Mouse (Mus musculus): ENCODE measurements around the gene Prkaca.
"Not testable (repeated sequence)": the region's sequence is repeated elsewhere in the genome, so short reads cannot be mapped to it uniquely, and the experiment has no call there.

The Prkaca gene

DNA sequence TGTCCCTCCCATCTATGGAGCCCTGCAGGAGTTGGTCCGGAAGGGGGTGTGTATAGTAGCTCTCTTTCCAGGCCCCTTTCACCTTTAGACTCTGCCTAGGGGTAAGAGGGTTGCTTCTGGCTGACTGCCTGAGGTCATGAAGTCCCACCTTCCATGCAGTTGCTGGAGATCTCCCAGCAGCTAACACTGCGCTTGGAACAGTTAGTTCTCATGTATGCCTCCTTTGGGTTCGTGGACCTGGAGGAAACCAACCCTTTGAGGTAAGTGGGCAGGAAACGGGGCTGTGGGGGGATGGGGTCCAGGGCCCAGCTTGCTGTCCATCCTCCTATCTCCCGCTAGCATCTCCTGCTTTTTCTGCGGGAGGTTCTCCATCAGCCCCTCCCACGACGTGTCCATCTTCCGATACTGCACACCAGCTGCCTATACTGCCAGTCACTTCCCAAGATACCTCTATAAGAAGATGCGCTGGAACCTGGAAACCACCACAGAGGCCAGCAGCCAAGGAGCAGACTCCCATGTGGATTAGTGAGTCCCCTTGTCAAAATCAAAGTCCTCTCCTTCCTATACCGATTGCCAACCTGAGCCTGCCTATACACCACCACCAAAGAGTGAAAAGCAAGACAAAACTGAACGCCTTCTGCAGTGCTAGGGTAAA lies 30.3 kb downstream of the Prkaca start:
- DNase-seq (ENCODE audit: low spot score) = no peak

DNA sequence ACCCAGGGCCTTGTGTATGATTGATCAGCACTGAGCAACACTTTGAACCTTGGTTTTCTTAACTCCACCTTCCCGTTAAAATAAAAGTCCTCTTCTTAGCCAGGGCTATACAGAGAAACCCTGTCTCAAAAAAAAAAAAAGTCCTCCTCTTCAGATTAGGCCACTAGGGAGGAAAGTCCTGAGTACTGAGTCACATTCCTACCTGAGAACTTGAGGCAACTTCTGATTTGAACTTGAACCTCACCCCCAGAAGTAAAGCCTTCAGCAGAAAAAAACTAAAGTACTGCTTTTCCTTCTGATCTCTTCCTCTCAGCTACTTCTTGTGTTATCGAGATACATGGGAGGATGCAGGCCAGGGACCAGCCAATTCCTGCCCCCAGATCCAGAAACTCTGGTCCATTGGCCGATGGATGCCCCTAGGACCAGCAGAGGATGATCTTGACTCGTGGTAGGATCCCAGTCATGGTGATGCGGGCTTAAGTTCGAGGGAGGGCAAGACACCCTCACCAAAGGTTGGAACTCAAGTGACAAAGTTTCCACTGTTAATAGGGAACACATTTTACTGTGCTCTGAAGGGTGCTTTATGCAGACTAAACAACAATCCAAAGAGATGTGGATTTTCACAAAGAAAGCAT lies 30.9 kb downstream of the Prkaca start:
- no peak for DNase-seq (ENCODE audit: low spot score)

DNA sequence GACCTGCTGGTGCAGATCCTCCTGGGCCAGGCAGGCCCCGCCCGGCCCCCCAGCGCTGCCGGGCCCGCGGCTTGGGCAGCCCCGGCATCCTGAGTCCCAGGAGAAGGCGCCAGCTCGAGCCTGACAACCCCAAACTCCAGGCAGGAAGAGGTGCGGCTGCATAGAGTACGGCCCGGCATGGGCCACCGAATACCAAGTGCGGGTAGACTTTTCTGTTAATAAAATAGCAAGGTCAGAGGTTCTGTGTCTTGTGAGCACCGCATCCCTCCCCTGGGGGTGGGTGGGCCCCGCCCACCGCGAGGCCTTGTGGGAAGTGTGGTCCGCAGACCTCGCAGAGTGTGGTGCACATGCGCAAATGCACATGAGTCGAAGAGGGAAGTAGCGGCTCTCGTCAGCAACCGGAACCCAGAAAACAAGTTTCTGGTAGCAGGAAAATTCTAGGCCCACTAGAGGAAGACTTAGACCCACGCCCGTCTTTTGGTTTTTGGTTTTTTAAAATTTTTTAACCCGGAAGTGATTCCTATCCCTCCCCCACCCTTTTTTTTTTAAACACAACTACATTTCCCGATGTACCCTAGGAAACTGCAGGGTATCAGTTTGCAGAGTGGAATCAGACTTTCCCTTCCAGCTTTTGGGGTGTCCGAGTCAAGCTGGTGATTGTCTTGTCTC lies 31.9 kb downstream of the Prkaca start:
- peak; percentile 79 for DNase-seq (ENCODE audit: low spot score)

DNA sequence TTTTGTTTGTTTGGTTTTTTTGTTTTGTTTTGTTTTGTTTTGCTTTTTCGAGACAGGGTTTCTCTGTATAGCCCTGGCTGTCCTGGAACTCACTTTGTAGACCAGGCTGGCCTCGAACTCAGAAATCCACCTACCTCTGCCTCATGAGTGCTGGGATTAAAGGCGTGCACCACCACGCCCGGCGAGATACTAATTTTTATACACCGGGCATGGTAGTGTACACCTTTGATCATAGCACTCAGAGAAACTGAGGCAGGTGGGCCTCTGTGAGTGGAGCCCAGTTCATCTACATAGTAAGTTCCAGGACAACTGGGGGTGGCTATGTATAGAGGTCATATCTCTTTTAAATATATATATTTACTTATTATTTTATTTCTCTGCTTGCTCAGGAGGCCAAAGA lies 32.7 kb downstream of the Prkaca start:
- DNase-seq (ENCODE audit: low spot score) = not testable (repeated sequence)

DNA sequence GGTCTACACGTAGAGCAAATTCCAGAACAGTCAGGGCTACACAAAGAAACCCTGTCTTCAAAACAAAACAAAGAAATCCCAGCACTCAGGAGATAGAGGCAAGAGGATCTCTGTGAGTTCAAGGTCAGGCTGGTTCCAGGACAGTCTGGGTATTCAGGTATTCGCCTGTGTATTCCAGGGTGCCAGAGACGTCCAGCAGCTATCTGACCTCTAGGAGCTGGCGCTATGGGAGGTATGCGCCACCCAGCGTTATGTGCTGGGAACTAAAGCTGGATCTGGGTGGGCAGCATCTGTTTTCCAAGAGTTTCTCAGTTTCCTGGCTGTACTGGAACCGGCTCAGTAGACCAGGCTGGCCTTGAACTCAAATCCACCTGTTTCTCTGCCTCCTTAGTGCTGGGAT lies 35.6 kb downstream of the Prkaca start:
- no peak for DNase-seq (ENCODE audit: low spot score)

DNA sequence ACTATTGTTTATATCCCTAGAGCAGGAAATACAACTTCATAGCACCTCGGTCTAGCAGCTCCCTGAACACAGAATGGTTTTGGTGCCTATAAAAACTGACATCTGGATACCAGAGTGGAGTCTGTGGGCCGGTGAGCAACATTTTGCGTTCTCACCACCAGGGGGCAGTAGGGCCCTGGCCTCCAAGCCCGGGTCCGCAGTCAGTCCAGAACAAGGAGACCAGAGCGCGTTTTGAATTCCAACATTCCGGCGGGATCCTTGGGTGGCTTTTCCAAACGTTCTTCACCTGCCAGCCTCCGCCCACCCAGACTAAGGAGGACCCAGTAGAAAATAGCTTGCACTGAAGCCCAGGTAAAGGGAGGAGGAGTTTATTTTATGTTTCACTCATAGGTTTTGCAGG lies 37.1 kb downstream of the Prkaca start:
- peak; percentile 67 for DNase-seq (ENCODE audit: low spot score)

DNA sequence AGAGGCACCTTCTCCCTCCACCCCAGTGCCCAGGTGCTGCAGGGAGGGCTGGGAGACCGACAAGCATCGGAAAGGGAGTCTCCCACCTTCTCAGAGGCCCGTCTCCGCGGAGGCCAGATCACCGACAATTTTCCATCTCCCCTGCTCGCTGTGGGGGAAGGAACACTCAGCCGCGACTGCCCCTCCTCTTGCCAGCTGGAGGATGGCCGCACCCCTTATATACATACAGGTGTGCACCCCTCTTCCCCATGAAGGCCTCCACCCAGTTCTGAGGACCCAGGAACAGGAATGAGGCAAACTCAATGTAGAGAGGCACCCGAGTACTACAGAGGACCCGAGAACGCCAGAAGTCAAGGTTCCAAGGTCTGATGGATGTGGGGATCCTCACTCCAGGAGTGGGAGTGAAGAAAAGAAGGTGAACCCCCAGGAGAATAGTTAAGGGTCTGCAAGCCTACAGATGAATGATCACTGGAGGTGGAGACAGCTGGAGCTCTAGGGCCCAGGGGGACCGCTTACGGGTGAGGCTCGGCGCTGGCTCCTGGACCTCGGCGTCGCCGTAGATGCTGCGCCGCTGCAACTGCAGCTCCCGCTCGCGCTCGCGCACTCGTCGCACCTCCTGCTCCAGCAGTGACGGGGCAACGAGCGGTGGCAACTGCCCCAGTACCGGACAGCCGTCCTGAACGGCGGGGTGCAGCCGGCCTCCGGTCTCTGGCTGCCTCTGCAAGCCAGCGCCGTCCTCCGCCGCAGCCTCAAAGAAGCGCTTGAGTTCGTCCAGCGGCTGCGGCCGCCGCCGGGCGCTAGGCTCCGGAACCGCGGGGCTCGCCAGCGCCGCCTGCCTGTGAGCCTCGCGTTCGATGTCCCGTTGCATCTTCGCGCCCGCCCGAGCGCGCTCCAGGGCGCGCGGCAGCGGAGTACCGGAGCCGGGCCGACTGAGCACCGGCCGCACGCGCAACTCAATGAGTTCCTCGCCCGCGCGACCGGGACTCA lies 38.1 kb downstream of the Prkaca start:
- no peak for DNase-seq (ENCODE audit: low spot score)

DNA sequence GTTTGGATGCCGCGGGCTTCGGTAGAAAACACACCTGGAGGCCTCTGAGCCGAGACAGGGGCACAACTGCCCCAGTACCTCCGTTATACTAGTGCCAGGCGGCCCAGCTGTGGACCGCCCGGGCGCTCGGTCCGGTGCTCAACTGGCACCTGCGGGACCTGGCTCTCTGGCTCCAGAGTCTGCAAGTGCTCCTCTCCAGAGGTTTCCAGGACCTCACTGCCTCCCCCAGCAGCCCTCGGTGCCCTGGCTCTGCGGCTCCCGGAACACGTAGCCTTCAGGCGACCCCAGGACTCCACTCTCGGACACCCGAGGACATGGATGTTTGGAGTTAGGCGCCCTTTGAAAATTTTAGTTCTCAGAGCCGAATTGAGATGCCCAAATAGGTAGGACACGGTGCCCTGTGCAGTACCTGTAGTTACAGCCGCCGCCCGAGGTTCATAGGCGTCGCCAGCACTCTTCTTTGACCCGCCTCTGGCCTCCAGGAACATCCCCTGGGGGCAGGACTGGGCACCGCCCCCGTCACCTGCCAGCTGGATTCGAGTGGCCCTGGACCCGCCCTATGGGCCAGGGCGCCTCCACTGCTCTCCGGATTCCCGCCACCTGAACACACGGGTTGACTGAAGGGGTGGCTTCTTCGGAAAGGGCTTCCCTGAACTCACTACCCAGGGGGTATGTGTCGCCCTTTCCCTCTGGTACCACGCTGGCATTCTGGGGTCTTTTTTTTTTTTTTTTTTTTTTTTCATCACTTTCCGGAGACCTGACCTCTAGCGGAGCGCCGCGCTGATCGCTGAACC lies 39.1 kb downstream of the Prkaca start, which contains the start of gene 2210011C24Rik:
TSS of gene 2210011C24Rik (minus strand) at position 467 of the 794 bp plus-strand sequence.
- DNase-seq (ENCODE audit: low spot score) = no peak

DNA sequence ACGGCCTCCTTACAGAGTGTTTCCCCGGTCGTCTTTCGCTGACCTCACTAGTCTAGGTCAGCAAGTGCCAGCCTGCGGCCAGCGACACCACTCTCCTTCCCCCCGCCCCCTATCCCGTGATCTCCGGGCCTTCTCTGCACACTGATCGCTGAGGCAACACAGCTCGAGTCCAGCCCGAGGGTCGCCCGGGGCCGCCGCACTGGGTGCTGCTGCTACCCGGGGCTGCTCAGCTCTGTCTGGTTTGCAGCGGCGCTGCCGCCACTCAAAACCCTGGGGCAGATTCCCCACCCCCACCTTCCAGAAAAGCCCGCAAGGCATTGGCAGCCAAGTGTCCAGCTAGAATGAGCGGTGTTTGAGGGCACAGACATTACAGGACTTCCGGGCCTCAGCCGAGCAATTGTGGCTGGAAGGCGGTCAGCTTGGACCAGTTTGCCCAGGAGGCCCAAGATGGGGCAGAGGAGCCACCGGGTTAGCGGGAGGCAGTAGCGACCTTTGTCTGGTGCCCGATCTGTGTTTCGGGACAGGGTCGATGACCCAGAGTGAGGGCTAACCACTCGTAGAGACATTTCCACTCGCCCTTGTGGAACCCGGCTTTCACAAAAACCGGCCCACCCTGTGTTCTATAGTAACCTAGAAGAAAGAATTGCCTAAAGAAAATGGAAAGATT lies 39.8 kb downstream of the Prkaca start:
- DNase-seq (ENCODE audit: low spot score) = no peak

DNA sequence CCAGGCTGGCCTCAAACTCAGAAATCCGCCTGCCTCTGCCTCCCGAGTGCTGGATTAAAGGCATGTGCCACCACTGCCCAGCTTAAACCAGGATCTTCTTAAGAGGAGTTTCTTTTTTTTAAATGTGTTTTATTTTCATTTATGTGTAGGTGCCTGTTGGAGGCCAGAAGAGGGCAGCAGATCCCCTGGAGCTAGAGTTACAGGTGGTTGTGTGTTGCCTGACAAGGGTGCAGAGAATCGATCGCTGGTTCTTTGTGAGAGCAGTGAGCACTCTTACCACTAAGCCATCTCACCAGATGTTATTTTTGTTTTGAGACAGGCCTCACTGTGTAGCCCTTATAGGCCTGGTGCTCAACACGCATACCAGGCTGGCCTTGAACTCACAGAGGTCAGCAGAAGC lies 43.0 kb downstream of the Prkaca start:
- no peak for DNase-seq (ENCODE audit: low spot score)

DNA sequence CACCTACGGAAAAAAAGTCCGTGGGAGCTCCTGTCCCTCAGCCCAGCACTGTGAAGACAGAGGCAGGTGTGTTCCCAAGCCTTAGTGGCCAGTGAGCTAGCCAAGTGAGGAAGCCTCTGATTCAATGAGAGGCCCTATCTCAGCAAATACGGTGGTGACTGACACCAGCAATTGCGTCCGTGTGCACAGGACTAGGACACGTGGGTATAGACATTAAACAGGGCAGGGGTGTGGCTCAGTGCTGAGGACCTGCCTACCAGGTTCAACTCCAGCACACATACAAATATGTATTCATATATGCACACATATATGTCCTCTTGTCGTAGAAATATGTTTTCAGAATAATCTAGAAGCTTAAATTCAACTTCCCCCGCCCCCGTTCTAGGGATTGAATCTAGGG lies 46.9 kb downstream of the Prkaca start:
- DNase-seq (ENCODE audit: low spot score) = no peak

DNA sequence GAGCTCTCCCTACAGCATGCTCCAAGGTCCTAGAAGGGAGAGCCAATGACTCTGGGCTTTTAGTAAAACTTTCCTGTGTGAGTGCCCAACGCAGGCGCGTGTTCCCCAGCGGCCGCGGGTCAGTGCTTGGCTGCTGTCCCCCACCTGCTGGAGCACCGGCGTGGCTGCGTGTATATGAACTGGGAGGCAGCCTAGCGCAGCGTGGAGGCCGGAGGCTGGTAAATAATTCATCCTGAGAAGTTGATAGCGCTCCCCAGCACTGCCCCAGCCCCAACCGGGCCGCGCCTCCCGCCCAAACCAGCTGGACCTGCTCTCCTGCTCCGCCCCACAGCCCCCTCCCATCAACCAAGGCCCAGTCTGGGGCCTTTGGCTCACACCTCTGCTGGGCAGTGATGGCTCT lies 48.3 kb downstream of the Prkaca start, which contains the start of gene Palm3:
TSS of gene Palm3 (plus strand) at position 376 of the 400 bp plus-strand sequence.
- DNase-seq (ENCODE audit: low spot score) = no peak

DNA sequence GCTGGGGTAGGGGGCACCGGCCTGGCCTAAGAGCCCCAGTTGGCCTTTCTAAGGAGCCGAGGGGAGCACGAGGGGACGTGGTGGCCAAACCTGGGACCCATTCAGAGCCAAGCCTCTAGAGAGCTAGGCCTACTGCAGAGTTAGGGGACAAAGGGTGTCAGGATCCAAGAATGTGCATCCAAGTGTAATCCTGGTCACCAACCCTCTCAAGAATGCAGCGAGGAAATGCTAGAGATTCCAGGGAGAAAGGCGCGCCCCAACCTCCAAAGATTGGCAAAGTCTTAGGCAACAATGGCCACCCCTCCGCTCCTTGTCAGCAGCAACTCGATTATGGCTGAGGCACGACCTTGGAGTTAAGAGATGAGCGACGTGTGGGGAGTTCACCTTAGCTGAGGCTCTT lies 48.8 kb downstream of the Prkaca start:
- DNase-seq (ENCODE audit: low spot score) = no peak

DNA sequence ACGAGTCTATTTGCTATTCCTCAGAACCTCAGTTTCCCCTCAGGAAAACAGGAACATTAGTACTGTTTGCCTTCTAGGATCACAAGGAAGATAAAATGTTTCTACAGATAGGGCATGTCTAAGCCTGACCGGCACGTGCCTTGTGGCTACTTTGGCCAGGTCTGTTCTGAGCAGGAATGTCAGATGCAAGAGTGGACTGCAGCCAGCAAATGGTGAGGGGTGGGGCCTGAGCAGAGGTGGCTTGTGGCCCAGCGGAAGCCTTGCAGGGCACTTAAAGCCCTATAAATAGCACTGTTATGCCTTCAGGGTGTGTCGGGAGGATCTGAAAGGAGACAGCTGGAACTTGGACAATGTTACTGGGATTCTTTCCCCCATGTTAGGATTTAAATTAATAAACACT lies 50.3 kb downstream of the Prkaca start:
- no peak for DNase-seq (ENCODE audit: low spot score)

DNA sequence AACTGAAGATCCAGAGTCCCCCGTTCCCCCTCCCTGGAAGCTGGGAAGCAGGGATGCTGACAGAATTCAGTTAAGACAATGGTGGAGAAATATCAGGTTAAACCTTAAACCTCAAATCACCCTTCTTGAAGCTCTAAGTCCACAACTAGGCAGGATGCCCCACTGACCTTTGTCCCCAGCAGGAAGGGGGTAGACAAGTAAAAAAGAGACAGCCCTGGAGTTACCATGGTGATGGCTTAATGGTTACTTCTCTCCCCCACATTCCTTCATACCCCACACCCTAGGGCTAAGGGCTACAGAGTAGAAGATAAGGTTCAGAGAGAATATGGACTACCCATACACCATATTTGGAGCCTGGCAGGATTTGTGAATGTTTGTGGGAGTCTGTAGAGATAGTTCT lies 50.8 kb downstream of the Prkaca start:
- no peak for DNase-seq (ENCODE audit: low spot score)

DNA sequence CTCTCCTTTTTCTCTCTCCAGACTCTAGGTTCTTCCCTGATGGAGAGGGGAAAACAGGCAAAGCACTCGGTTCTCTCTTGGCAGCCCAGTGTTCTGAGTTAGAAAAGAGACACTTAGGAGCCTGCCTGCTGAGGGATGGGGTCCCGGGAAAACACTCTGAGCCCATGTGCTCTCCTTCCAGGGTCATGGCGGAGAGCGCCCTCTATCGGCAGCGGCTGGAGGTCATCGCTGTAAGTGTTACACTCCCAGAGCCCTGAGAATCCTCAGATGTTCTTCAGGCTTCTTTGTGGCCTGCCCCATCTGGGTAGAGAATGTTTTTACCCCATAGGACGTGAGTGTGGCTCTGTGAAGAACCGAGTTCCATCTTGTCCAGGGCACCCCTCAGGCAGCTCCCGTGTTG lies 51.4 kb downstream of the Prkaca start:
- no peak for DNase-seq (ENCODE audit: low spot score)

DNA sequence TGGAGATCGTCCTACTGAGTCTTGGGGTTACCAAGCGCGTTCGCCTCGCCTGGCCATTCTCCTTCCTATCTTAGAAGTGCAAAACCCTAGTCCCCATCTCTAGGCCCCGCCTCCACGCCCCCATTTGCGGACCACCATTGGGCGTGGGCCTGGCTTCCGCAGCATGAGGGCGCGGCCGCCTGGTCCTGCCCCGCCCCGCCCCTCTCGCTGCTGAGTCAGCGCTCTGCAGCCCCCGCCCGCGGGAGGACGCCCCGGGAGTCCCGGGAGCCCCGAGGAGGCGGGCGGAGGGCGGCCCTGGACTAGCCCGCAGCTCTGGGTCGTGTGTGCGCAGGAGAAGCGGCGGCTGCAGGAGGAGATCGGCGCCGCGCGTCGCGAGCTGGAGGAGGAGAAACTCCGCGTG lies 53.1 kb downstream of the Prkaca start:
- DNase-seq (ENCODE audit: low spot score) = no peak

DNA sequence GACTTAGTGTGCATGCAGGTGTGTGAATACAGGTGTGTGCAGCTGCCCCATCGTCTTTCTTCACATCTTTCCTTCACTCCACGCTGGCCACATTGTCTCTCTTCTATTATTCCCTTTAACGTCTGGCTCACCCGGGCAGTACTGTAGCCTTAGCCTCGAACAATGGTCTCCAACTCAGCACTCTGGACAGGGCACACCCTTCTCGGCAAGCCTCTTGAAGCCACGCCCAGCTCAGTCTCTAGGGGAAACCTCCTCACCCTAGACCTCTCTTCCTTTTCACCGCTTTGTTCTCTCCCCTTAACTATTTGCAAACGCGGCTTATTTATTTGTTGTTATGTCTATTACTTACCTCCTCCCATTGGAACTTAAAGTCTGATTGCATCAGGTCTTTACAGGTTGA lies 54.7 kb downstream of the Prkaca start:
- no peak for DNase-seq (ENCODE audit: low spot score)

DNA sequence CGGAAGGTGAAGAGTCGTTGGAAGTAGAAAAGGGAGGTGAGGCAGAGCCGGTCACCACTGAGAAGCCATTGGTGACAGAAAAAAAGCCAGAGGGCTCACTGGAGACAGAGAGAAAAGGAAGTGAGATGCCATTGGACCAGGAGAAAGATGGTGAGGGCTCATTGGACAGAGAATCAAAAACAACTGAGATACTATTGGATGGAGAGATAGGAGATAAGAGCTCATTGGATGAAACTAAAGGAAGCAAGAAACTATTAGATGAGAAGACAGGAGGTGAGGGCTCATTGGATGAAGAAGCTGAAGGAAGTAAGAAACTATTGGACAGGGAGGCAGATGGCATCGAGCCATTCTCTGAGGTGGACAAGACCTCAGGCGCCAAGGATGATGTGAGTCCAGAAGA lies 56.5 kb downstream of the Prkaca start:
- no peak for DNase-seq (ENCODE audit: low spot score)

DNA sequence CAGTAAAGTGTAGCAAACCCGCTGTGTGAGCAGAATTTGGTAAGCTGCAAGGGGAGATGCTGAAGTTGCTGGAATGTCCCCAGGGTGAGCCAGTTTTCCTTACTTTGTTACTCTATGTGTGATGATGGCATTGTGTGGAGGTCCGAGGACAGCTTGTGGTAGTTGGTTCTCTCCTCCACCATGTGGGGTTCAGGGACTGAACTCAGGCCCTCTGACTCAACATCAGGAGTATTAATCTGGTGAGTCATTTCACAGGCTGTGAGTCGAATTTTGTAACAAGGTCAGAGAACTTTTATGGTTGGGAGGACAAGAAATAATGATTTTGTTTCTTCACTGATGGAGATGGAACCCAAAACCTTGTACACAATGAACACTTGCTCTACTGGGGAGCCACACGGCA lies 60.0 kb downstream of the Prkaca start:
- no peak for DNase-seq (ENCODE audit: low spot score)

DNA sequence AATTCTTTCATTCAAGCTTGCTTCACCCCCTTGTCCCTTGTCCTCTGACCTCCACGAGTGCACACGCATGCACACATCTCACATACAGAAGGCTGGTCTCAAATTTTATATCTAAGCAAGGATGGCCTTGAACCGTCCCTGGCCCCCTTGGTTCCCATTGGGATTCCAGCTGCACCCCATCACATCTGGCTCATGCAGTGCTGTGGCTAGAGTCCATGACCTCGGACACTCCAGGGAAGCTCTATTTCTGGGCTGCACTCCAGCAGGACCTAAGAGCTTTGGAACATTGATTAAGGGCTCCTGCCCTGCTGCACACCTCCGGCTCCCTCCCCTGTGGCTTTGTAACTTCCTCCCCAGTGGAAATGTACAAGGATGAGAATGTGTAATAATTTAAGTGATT lies 65.2 kb downstream of the Prkaca start:
- no peak for DNase-seq (ENCODE audit: low spot score)
